Mouse (Mus musculus) embryonic fibroblast, embryonic 13.5 days (primary cell): ENCODE measurements around the gene Stum.

Experiments
- CTCF ChIP-seq: IDR thresholded peaks from 2 replicates; pipeline ENCODE4 v1.5.1; 2011; ENCODE audit warnings: mild to moderate bottlenecking, control low read depth, low read length, moderate library complexity, borderline replicate concordance; ENCODE audit not compliant: insufficient read depth
- POLR2A ChIP-seq: IDR thresholded peaks from 2 replicates; pipeline ENCODE4 v1.6.1; 2011; ENCODE audit warnings: low read depth, mild to moderate bottlenecking, control low read depth, low read length, moderate library complexity

- TF ChIP-seq POLR2A (no peak), CTCF (no peak)
Observed at GRCm38 (mm10) chr1:180503484-180503883, 20.2 kb upstream of the Stum start.
